Mouse (Mus musculus) cerebellum, adult 2 months (tissue): Measurements from ENCODE around the gene Ndufaf2. TPM values are rescaled to one million over a fixed set of nuclear protein-coding genes. Genes with fewer than 3 reads are reported as not detected.

Source experiments
- DNase-seq, 2 experiments: peaks; one replicate each; pipeline ENCODE4 v3.0.0; 2021
- H3K27ac ChIP-seq: fragments of 200-500 bp; 2 replicates; pipeline ENCODE4 v1.5.1; 2012; ENCODE audit warnings: low read length, control low read depth, inconsistent platforms; ENCODE audit not compliant: insufficient read depth
- H3K27me3 ChIP-seq: fragments of 200-500 bp; 2 replicates; pipeline ENCODE4 v1.6.1; 2012; ENCODE audit warnings: inconsistent platforms, mild to moderate bottlenecking, low read length, moderate library complexity; ENCODE audit not compliant: control insufficient read depth, insufficient read depth
- H3K4me1 ChIP-seq: fragments of 200-500 bp; 2 replicates; pipeline ENCODE4 v1.6.1; 2011; ENCODE audit warnings: low read length; ENCODE audit not compliant: control insufficient read depth, insufficient read depth
- H3K4me3 ChIP-seq: fragments of 200-500 bp; replicated peaks from 2 replicates; pipeline ENCODE3; 2011; ENCODE audit warnings: mild to moderate bottlenecking, low read depth, low read length, control low read depth; ENCODE audit not compliant: insufficient read depth
- CTCF ChIP-seq: fragments of 200-500 bp; IDR thresholded peaks from 2 replicates; pipeline ENCODE4 v1.5.1; 2011; ENCODE audit warnings: low read depth, mild to moderate bottlenecking, control low read depth, low read length, moderate library complexity, borderline replicate concordance; ENCODE audit not compliant: insufficient read depth
- POLR2A ChIP-seq: fragments of 200-500 bp; IDR thresholded peaks from 2 replicates; pipeline ENCODE4 v1.6.1; 2011; ENCODE audit warnings: low read length, control low read depth, borderline replicate concordance; ENCODE audit not compliant: insufficient read depth
- WGBS: fragments of 180-500 bp; shearing (Covaris S2); methylation state at CpG from one replicate; pipeline ENCODE4 v1.1.7; 2018; 5-methylcytosine and 5-hydroxymethylcytosine counted together
- polyA plus RNA-seq: library from polyadenylated mRNA; depleted of rRNA; stranded (reverse); fragments of >200 nt; gene quantifications from 2 replicates; pipeline ENCODE4 v1.2.3, GENCODE M21; 2012; rRNA removed

Gene Ndufaf2
- polyA plus RNA-seq, 1 experiment, result 62.4 TPM

DNA sequence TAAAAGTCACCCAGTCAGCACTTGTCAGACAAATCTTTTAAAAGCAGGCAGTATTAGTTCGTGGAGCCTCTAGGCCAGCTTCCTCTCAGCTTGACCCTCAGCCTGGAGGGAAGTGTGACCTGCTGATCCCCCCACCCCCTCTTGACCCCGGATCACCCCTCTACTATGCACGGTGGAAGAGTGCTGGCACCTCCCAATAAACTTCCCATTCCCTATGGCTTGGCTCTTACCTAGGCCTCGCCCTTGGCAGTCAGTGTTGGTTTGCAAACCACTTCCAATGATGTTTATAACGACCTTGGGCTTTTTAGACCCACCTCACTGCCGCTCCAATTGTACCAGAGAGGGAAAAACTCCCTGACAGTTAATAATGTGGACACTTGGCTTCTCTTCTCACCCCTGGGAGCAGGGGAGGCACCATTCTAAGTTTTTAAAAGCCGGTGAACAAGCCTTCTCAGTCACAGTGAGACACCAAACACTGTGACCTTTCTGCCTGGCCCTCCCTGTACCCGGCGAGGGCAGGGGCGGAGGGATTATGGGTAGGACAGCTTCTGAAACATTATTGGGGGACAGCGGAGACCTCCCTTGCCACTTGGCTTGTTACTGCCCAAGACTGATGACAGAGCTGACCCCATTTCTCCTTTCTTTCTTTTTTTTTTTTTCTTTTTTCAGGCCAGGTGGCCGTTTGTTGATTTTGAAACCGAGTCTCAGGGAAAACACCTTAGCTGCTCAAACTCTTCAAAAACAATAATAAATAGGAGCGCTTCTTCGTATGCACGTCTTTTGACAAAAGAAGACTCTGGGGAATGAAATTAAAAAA, 203.8 kb downstream of the Ndufaf2 start:
- TF ChIP-seq POLR2A (no peak), CTCF (no peak)
- no peaks in the 10 kb centered on the region; the same call in 1 of the 2 replicates for H3K27me3 ChIP-seq
- 60% methylated on average over 16 of the region's 16 CpGs for WGBS
- H3K4me3 ChIP-seq, result no peak overlapping the region
- no peak overlapping the region for H3K27ac ChIP-seq
- no peaks in the 10 kb centered on the region for H3K4me1 ChIP-seq
- DNase-seq, result no peak

- Histone ChIP-seq H3K27me3 (no peaks in the 10 kb centered on the region; the same call in 1 of the 2 replicates), H3K4me1 (no peaks in the 10 kb centered on the region), H3K4me3 (no peak overlapping the region), H3K27ac (no peak overlapping the region)
- TF ChIP-seq CTCF (no peak), POLR2A (no peak)
- WGBS, result 62% methylated on average over 9 of the region's 9 CpGs
- no peak for DNase-seq
Measured at GRCm38 (mm10) chr13:107954100-107954444, 204.4 kb downstream of the Ndufaf2 start.

Other genes starting within 250 kb of the Ndufaf2 start
- gene Smim15, start 114.2 kb downstream of the Ndufaf2 start, polyA plus RNA-seq, result 55.9 and 56.0 TPM in 2 replicates
- 19.6 and 20.2 TPM in 2 replicates for gene Ercc8, start 108 bp upstream of the Ndufaf2 start, polyA plus RNA-seq
- gene Elovl7, start 55.8 kb upstream of the Ndufaf2 start, polyA plus RNA-seq, result 14.7 and 17.0 TPM in 2 replicates
- gene Depdc1b, start 157.7 kb upstream of the Ndufaf2 start, polyA plus RNA-seq, result 0.87 and 0.98 TPM in 2 replicates